Mouse (Mus musculus) Patski (cell line): ENCODE measurements around the gene Plod1. TPM values are rescaled to one million over a fixed set of nuclear protein-coding genes. Genes with fewer than 3 reads are reported as not detected.

ENCODE experiments used
- ATAC-seq: fragments of 100-300 bp; one replicate; pipeline ENCODE4 v1.8.0; 2021
- CTCF ChIA-PET: fragments of 350-600 bp; sonication (Branson Sonifier 250); formaldehyde crosslinking; loops from one replicate; lab custom pipeline; 2022; ENCODE audit warnings: inconsistent platforms; lab: Charles Lee
- POLR2A ChIA-PET: fragments of 350-600 bp; sonication (Branson Sonifier 250); formaldehyde crosslinking; loops from one replicate; lab custom pipeline; 2022; ENCODE audit warnings: antibody characterized with exemption, inconsistent platforms; lab: Charles Lee
- DNase-seq: peaks from one replicate; pipeline ENCODE4 v3.0.0-alpha.2; 2011; ENCODE audit warnings: low read depth, low spot score
- H3K27me3 ChIP-seq: fragments of 371-371 bp; one replicate; pipeline ENCODE4 v1.5.1; 2021
- CTCF ChIP-seq: fragments of 100-300 bp; IDR thresholded peaks from one replicate; pipeline ENCODE4 v1.5.1; 2021
- in situ Hi-C: fragments of 300-500 bp; cut with MboI; formaldehyde crosslinking; loops from 3 replicates; pipeline ENCODE4 v1.11.1; 2018; ENCODE audit warnings: low pct_unique_long_range_greater_than_20kb, mixed read lengths
- polyA plus RNA-seq: library from polyadenylated mRNA; unstranded; gene quantifications from one replicate; pipeline ENCODE4 v1.2.3, GENCODE M21; 2021

Gene Plod1
- polyA plus RNA-seq, 1 experiment from 2014 or later, result 39.3 TPM

GRCm38 (mm10) chr4:147938148-147939096 is 1.9 kb upstream of the Plod1 start:
- ChIA-PET POLR2A (interaction anchor here (0.6 kb wide), 2 partner anchors 43 to 57 kb away, joined by 3 read pairs; no protein-coding TSS in a partner anchor), CTCF (no interaction called here)
- no peak for DNase-seq
- H3K27me3 ChIP-seq, result no peaks in the 10 kb centered on the region
- ATAC-seq, result no peak
- no peak for TF ChIP-seq CTCF
- in situ Hi-C loops, result no loop called here

- TF ChIP-seq CTCF, result no peak
- CTCF ChIA-PET, result interaction anchor here (1.4 kb wide), 1 partner anchor 16 kb away, joined by 4 read pairs; no protein-coding TSS in a partner anchor
- ATAC-seq (no peak), DNase-seq (no peak)
- POLR2A ChIA-PET, result interaction anchor here (0.6 to 1.4 kb wide), 3 partner anchors 13 to 58 kb away, joined by 3 to 4 read pairs (median 3); no protein-coding TSS in a partner anchor
- no peaks in the 10 kb centered on the region for H3K27me3 ChIP-seq
- in situ Hi-C loops, result no loop called here
Measured at GRCm38 (mm10) chr4:147937486-147937885, 919 bp upstream of the Plod1 start.

GRCm38 (mm10) chr4:147937021-147937420 is 454 bp upstream of the Plod1 start:
- ATAC-seq (no peak), DNase-seq (no peak)
- in situ Hi-C loops, result no loop called here
- CTCF ChIA-PET, result interaction anchor here (1.4 kb wide), 1 partner anchor 17 kb away, joined by 4 read pairs; no protein-coding TSS in a partner anchor
- no peaks in the 10 kb centered on the region for H3K27me3 ChIP-seq
- POLR2A ChIA-PET, result interaction anchor here (0.6 to 1.4 kb wide), 2 partner anchors 12 to 32 kb away, joined by 3 to 4 read pairs; no protein-coding TSS in a partner anchor
- TF ChIP-seq CTCF, result no peak

- CTCF ChIA-PET, result interaction anchor here (1.4 kb wide), 1 partner anchor 18 kb away, joined by 4 read pairs; no protein-coding TSS in a partner anchor
- TF ChIP-seq CTCF, result no peak
Measured at GRCm38 (mm10) chr4:147935904-147936303, 663 bp downstream of the Plod1 start.

GRCm38 (mm10) chr4:147934611-147935010 is 2.0 kb downstream of the Plod1 start:
- no peaks in the 10 kb centered on the region for H3K27me3 ChIP-seq
- TF ChIP-seq CTCF, result no peak
- no peak for DNase-seq
- in situ Hi-C loops, result no loop called here
- no peak for ATAC-seq
- CTCF ChIA-PET, result interaction anchor here (0.7 kb wide), 1 partner anchor 25 kb away, joined by 3 read pairs; no protein-coding TSS in a partner anchor
- POLR2A ChIA-PET, result interaction anchor here (0.7 kb wide), 1 partner anchor 15 kb away, joined by 4 read pairs; no protein-coding TSS in a partner anchor

More at GRCm38 (mm10) chr4:147935904-147936303, 663 bp downstream of the Plod1 start:
- no peak for ATAC-seq
- POLR2A ChIA-PET, result interaction anchor here (0.9 to 1.4 kb wide), 2 partner anchors 26 to 31 kb away, joined by 3 to 4 read pairs; no protein-coding TSS in a partner anchor
- in situ Hi-C loops, result no loop called here
- H3K27me3 ChIP-seq, result no peaks in the 10 kb centered on the region
- no peak for DNase-seq

- POLR2A ChIA-PET, result interaction anchor here (0.7 kb wide), 1 partner anchor 16 kb away, joined by 4 read pairs; no protein-coding TSS in a partner anchor
- in situ Hi-C loops, result no loop called here
- DNase-seq (no peak), ATAC-seq (no peak)
- no peaks in the 10 kb centered on the region for H3K27me3 ChIP-seq
- CTCF ChIA-PET, result interaction anchor here (0.7 kb wide), 1 partner anchor 25 kb away, joined by 3 read pairs; no protein-coding TSS in a partner anchor
- no peak for TF ChIP-seq CTCF
Measured at GRCm38 (mm10) chr4:147934134-147934533, 2.4 kb downstream of the Plod1 start.

GRCm38 (mm10) chr4:147930946-147931345 is 5.6 kb downstream of the Plod1 start:
- CTCF ChIA-PET, result no interaction called here
- no peak for TF ChIP-seq CTCF
- no peaks in the 10 kb centered on the region for H3K27me3 ChIP-seq
- DNase-seq (no peak), ATAC-seq (no peak)
- in situ Hi-C loops, result no loop called here
- POLR2A ChIA-PET, result no interaction called here

- ATAC-seq (no peak), DNase-seq (no peak)
- POLR2A ChIA-PET, result no interaction called here
- in situ Hi-C loops, result no loop called here
- CTCF ChIA-PET, result no interaction called here
- H3K27me3 ChIP-seq, result no peaks in the 10 kb centered on the region
- TF ChIP-seq CTCF, result no peak
Measured at GRCm38 (mm10) chr4:147928540-147928939, 8.0 kb downstream of the Plod1 start.

GRCm38 (mm10) chr4:147928136-147928535 is 8.4 kb downstream of the Plod1 start:
- DNase-seq (no peak), ATAC-seq (no peak)
- H3K27me3 ChIP-seq, result no peaks in the 10 kb centered on the region
- in situ Hi-C loops, result no loop called here
- POLR2A ChIA-PET, result no interaction called here
- TF ChIP-seq CTCF, result no peak
- CTCF ChIA-PET, result no interaction called here

GRCm38 (mm10) chr4:147927705-147928104 is 8.9 kb downstream of the Plod1 start:
- DNase-seq (no peak), ATAC-seq (no peak)
- no peaks in the 10 kb centered on the region for H3K27me3 ChIP-seq
- in situ Hi-C loops, result no loop called here
- ChIA-PET POLR2A (no interaction called here), CTCF (no interaction called here)
- no peak for TF ChIP-seq CTCF

GRCm38 (mm10) chr4:147922341-147922740 is 14.2 kb downstream of the Plod1 start:
- ChIA-PET POLR2A (interaction anchor here (0.6 kb wide), 1 partner anchor 220 kb away, joined by 6 read pairs; no protein-coding TSS in a partner anchor), CTCF (no interaction called here)
- no peak for ATAC-seq
- DNase-seq, result no peak
- no peak for TF ChIP-seq CTCF
- in situ Hi-C loops, result no loop called here
- H3K27me3 ChIP-seq, result no peaks in the 10 kb centered on the region
